Mouse (Mus musculus) MN1 (cell line): ENCODE data around the gene Dock9.
"Not testable (repeated sequence)": the region's sequence is repeated elsewhere in the genome, so short reads cannot be mapped to it uniquely, and the experiment has no call there.

Source experiments
- DNase-seq: peaks from one replicate; pipeline ENCODE4 v3.0.0-alpha.2; 2016; ENCODE audit warnings: low spot score

Gene Dock9

GRCm38 (mm10) chr14:121698620-121698950, 99.1 kb downstream of the Dock9 start:
- DNase-seq: no peak

DNA sequence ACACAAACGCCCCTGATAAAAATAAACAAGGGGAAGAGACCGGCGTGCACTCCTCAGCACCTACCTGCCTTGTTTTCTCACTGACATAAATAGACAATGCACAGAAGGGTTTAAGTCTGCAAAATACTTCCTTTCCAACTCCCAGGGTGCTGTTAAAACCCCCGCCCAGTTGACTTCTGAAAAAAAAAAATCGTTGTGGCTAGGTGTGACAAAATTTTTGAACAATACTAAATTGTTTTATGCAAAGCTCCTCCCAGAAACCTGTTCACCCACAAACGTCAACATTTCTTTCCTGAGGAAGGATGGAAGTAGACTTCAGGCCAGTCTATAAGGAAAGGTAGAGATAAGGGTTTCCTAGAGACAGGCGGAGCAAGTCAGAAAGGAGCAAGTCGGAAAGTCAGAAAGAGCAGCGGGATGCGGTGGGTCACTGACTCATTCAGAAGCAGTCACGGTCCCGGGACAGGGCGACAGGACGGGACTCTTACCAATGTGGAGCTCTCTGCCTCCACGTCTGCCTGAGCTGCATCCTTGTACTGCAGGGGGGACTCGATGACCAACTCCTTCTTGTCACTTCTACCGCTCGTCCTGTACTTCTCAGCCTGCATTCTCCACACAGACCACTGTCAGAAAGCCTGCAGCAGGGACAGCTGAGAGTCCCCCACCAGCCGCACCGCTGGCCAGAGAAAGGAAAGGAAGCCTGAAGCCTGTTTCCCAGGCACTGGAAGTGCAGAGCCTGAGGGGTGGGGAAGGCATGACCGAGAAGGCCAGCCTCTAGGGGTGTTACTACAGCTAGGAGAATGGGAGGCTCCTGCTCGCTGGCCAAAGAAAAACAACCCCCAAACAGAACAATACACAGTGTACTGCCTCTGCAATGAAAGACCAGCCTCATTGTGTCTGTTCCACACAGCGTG, 99.7 kb downstream of the Dock9 start:
- no peak for DNase-seq

GRCm38 (mm10) chr14:121697143-121697680, 100.4 kb downstream of the Dock9 start:
- DNase-seq: no peak

- no peak for DNase-seq
Observed at GRCm38 (mm10) chr14:121696429-121697118, 101.1 kb downstream of the Dock9 start.

GRCm38 (mm10) chr14:121694706-121695105, 102.9 kb downstream of the Dock9 start:
- no peak for DNase-seq

DNA sequence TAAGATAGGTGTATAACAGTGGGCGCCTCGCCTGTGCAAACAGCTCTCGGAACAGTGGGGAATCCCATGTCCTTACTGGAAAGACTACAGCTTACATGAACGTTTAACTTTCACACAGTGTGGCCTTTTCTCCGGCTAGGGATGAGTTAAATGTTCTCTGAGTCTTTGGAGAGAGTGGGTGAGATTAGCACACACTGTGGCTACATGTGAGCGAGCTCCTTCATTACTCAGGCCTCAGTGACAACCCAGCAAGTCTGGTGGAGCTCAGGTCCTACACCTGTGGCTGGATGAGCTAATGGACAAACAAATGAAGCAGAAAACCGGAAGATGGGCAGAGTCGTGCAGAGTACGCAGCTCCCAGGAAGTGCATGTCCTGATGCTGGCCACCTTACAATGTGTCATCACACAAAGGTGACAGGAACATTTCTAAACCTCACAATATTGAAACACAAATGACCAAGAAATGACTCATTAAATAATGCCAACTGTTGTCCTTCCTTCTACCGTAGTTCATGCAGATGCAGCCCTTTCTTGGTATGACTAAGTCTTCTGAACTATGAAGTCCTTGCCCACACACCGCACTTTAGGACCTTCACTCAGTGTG, 103.5 kb downstream of the Dock9 start:
- DNase-seq: no peak

DNA sequence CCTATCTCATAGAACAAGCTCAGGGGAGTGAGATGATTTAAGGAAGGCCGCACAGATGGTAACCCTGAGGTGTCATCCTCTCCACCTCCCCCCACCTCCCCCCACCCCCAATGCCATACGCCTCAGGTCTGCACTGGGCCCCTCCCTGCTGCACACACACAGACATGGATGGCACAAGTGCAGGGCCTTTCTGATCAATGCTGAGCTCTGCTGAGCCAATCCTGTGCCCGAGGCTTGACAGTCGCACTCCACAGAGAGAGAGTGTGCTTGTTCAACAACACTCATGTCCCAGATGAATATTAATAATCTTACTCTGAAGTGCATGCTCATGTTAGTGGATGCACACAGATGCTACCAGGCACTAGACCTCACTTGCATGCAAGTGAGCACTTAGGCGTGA, 108.0 kb downstream of the Dock9 start:
- DNase-seq: not testable (repeated sequence)

DNA sequence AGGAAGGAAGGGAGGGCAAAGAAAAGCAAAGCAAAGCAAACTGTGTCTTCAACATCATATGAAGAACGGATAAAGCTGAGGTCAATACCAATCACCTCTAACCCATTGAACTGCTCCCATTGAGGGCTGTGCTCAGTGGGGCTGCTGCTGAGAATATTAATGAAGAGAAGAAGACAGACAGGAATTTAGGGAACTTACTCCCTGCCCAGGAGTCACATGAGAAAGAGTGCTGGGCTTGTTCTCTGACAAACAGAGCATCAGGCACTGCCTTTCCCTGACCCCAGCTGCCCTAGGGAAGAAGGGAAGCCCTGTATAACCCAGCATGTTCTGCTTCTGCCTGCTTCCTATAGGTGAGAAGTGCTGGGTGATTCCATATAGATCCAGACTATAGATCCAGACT, 109.5 kb downstream of the Dock9 start:
- no peak for DNase-seq

- no peak for DNase-seq
Observed at GRCm38 (mm10) chr14:121687274-121687673, 110.4 kb downstream of the Dock9 start.

DNA sequence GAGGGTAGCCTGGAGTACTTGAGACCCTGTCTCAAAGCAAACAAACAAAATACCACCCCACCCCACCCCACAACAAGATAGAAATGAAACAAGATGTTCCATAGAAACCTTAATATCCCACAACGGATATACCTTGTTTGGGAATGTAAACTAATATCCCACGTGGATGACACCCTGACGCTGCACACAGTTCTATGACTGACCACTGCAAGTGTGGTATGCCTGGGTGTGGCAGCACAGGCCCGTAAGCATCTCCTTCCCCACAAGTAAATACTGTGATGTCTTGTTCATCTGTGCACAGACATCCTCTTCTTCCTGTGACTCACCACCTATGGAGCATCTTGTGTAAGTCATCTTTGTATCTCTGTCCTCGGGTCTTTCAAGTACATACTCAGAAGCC, 118.7 kb downstream of the Dock9 start:
- no peak for DNase-seq

DNA sequence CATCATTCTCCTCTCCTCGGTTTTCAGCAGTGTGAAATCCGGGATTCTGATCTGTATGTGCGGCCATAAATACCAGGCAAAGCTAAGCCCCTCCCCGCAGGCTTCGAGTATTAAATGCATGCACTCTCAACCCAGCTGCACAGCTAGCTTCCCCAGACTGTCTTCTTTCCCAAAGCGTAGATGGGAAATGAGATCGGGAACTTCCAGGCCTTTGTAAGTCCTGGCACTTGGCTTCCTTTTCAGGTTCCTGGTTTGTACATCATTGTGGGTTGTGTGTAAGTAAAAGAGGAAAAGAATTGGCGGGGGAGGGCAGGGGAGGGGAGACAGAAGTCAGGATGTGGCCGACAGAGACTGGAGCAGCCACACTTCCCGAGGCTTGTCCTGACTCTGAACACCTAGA, 119.2 kb downstream of the Dock9 start:
- DNase-seq: no peak

DNA sequence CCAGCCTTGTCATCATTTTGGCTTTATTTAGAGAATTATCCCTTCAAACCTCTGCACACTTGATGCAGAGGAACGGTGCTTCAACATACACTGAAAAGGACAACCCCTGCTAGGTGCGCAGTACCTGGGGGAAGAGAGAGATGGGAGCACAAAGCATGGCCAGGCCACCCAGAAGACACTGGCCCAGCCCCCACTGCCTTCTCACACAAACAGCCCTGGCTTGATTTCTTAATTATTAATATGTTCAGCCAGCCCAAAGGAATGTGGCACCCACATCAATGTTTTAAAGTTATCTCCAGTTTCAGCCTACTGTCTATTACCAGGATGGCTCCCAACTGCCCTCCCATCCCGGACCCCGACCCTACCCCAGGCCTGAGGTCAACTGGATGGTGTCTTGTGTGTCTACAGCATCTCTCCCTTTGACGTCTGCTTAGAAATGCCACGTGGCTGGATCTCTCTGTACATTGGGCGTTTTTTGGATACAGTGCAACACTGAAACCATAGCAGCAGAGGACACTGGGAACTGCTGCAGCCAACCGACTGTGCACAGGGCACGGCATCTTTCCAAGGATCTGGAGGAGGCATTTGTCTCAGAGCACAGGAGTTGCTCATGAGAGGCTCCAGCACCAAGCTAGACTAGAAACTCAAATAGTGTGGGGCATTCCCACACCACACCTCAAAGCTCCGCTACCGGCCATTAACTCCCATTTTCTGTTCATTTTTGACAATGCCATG, 120.9 kb downstream of the Dock9 start:
- DNase-seq: no peak

DNA sequence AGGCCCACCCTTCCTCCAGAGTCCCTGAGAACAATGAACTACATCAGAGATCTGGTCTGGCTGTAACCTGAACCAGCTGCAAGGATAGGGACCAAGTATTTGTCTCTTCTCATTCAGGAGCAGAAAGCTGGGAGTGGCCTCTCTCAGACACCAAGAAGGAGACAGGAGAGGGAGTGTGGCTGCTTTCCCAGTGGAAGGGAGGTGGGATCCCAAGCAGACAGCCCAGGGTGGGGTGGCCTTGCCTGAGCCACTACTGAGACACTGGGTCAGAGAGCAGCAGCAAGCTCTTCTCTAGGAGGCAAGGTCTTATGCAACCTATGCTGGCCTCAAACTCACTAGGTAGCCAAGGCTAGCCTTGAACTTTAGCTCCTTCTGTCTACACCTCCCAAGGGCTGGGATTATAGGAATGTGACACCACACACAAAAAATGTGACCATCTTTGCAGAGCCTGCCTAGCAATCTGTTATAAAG, 121.5 kb downstream of the Dock9 start:
- DNase-seq: no peak

DNA sequence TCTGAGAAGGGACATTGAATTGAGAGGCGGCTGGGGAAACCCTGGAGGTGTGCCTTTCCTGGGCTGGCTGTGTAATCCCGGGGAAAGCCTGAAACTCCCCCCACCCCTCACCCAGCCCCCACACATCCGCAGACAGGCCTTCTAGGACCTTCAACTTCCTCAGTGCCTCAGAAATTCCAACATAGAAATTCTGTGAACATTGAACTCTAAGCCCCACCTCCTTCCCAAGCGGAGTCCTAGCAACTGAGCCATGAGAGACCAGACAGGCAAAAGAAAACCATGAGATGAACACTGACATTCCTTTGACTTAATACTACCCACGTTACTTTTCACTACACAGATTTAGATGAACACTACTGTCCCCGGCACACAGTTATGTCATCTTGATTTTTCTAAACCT, 122.1 kb downstream of the Dock9 start:
- DNase-seq: no peak

- DNase-seq: no peak
Observed at GRCm38 (mm10) chr14:121675146-121675545, 122.5 kb downstream of the Dock9 start.

GRCm38 (mm10) chr14:121670016-121670415, 127.6 kb downstream of the Dock9 start:
- DNase-seq: no peak

DNA sequence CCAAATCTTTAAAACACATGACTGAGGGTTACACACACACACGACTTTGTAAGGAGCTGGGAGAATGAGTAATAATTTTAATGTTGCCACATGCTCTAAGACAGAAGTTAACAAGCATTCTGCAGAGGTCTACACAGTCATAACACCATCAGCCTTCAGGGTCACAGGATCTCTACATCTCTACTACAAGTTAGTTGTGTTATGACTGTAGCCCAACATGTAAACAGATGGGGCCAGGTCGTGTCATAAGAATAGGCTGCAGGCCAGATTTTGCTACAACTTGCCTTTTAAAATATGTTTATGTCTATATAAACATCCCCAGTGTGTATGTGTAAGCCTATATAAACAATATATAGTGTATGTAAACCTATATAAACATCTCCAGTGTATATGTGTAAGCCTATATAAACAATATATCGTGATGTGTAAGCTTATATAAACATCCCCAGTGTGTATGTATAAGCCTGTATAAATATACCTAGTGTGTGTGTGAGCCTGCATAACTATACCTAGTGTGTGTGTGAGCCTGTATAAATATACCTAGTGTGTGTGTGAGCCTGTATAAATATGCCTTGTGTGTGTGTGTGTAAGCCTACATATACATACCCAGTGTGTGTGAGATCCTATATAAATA, 130.9 kb downstream of the Dock9 start:
- no peak for DNase-seq

DNA sequence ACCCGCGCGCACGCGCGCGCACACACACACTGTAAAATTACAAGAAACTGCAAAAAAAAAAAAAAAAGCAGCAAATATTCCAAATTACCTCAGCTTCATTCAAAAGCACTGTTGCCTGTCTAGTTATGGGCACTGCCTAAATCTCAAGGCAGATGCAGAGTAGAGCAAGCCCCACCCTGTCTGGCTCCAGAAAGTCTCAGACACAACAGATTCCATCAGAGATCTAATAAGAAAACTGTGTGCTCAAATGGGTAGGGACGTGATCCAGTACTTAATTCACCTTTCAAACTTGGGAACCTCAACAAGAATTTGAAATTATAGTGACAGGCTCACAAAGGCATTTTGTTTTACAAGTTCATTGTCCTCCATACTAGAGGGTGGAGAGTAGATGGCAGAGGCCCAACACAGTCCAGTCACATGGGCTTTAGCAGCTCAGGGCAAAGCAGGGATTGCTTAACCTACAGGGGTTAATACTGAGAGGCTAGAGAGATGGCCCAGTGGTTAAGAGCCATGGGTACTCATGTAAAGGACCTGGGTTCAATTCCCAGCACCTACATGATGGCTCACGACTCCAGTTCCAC, 131.9 kb downstream of the Dock9 start:
- DNase-seq: no peak

- no peak for DNase-seq
Observed at GRCm38 (mm10) chr14:121663913-121664312, 133.7 kb downstream of the Dock9 start.

GRCm38 (mm10) chr14:121660918-121661317, 136.7 kb downstream of the Dock9 start:
- DNase-seq: no peak
